Mouse (Mus musculus) MEL (cell line): ENCODE results near the gene Impad1. TPM values are rescaled to one million over a fixed set of nuclear protein-coding genes. Genes with fewer than 3 reads are reported as not detected.

Experiments used
- DNase-seq: peaks from one replicate; pipeline ENCODE4 v3.0.0; 2011; ENCODE audit warnings: low read depth, low spot score
- H3K27ac ChIP-seq: 2 replicates; pipeline ENCODE4 v1.5.1; 2012; ENCODE audit warnings: low read depth, mild to moderate bottlenecking, control low read depth, low read length, moderate library complexity; ENCODE audit not compliant: control insufficient read depth
- H3K27me3 ChIP-seq, 2 experiments: fragments of 150-350 bp in 1 of 2; sonication (generic) in 1 of 2; 2 replicates each; pipeline ENCODE4 v1.6.1; 2012; ENCODE audit warnings: low read length in 2 of 2, mild to moderate bottlenecking in 2 of 2, improper control_type of control experiment in 1 of 2, moderate library complexity in 1 of 2; ENCODE audit not compliant: insufficient read depth in 2 of 2, control insufficient read depth in 1 of 2
- H3K36me3 ChIP-seq, 2 experiments: 2 replicates each; pipeline ENCODE4 v1.6.1; 2012 to 2014; ENCODE audit warnings: low read length in 2 of 2, improper control_type of control experiment in 1 of 2, inconsistent platforms in 1 of 2, mild to moderate bottlenecking in 1 of 2; ENCODE audit not compliant: insufficient read depth in 2 of 2, control insufficient read depth in 1 of 2
- H3K4me1 ChIP-seq, 2 experiments: fragments of 150-350 bp in 1 of 2; sonication (generic) in 1 of 2; 2 replicates each; pipeline ENCODE4 v1.6.1; 2012; ENCODE audit warnings: low read length in 2 of 2, improper control_type of control experiment in 1 of 2, mild to moderate bottlenecking in 1 of 2; ENCODE audit not compliant: insufficient read depth in 2 of 2, control insufficient read depth in 1 of 2
- H3K4me3 ChIP-seq, 2 experiments: fragments of 150-350 bp in 1 of 2; sonication (generic) in 1 of 2; 2 replicates each; pipeline ENCODE4 v1.5.1; 2012; ENCODE audit warnings: low read depth in 2 of 2, low read length in 2 of 2, mild to moderate bottlenecking in 2 of 2, moderate library complexity in 2 of 2, control low read depth in 1 of 2, improper control_type of control experiment in 1 of 2; ENCODE audit not compliant: control insufficient read depth in 1 of 2, insufficient read depth in 1 of 2
- H3K79me2 ChIP-seq: 2 replicates; pipeline ENCODE4 v1.6.1; 2012; ENCODE audit warnings: mild to moderate bottlenecking, low read length, moderate library complexity; ENCODE audit not compliant: control insufficient read depth, poor library complexity, insufficient read depth
- H3K9ac ChIP-seq: 2 replicates; pipeline ENCODE4 v1.6.1; 2012; ENCODE audit warnings: low read depth, mild to moderate bottlenecking, control low read depth, low read length, moderate library complexity; ENCODE audit not compliant: control insufficient read depth, poor library complexity, severe bottlenecking
- H3K9me3 ChIP-seq: fragments of 150-350 bp; sonication (generic); replicated peaks from 2 replicates; pipeline ENCODE4 v1.6.1; 2012; ENCODE audit warnings: mild to moderate bottlenecking, low read length, improper control_type of control experiment, moderate library complexity; ENCODE audit not compliant: insufficient read depth
- CHD2 ChIP-seq: IDR thresholded peaks from 2 replicates; pipeline ENCODE4 v1.6.1; 2011; ENCODE audit warnings: low read length, improper control_type of control experiment
- E2F4 ChIP-seq: IDR thresholded peaks from 2 replicates; pipeline ENCODE4 v1.6.1; 2011; ENCODE audit warnings: low read depth, low read length, improper control_type of control experiment, borderline replicate concordance
- ETS1 ChIP-seq: IDR thresholded peaks from 2 replicates; pipeline ENCODE4 v1.6.1; 2012; ENCODE audit warnings: low read depth, mild to moderate bottlenecking, inconsistent platforms, low read length, improper control_type of control experiment, moderate library complexity
- GABPA ChIP-seq: IDR thresholded peaks from 2 replicates; pipeline ENCODE4 v1.6.1; 2012; ENCODE audit warnings: low read depth, mild to moderate bottlenecking, inconsistent platforms, low read length, improper control_type of control experiment, moderate library complexity
- GATA1 ChIP-seq: IDR thresholded peaks from 2 replicates; pipeline ENCODE4 v1.6.1; 2011; ENCODE audit warnings: low read depth, low read length, improper control_type of control experiment
- JUND ChIP-seq: IDR thresholded peaks from 2 replicates; pipeline ENCODE4 v1.6.1; 2011; ENCODE audit warnings: low read depth, mild to moderate bottlenecking, improper control_type of control experiment, low read length
- MAFK ChIP-seq: IDR thresholded peaks from 2 replicates; pipeline ENCODE4 v1.6.1; 2011; ENCODE audit warnings: low read depth, mild to moderate bottlenecking, low read length, improper control_type of control experiment, borderline replicate concordance
- MAZ ChIP-seq: IDR thresholded peaks from 2 replicates; pipeline ENCODE4 v1.6.1; 2012; ENCODE audit warnings: low read depth, mild to moderate bottlenecking, inconsistent platforms, low read length, improper control_type of control experiment
- MXI1 ChIP-seq: IDR thresholded peaks from 2 replicates; pipeline ENCODE4 v1.6.1; 2011; ENCODE audit warnings: mild to moderate bottlenecking, low read depth, low read length, improper control_type of control experiment
- MYC ChIP-seq: IDR thresholded peaks from 2 replicates; pipeline ENCODE4 v1.6.1; 2011; ENCODE audit warnings: low read depth, mild to moderate bottlenecking, low read length, improper control_type of control experiment, moderate library complexity
- NELFE ChIP-seq: IDR thresholded peaks from 2 replicates; pipeline ENCODE4 v1.6.1; 2011; ENCODE audit warnings: low read depth, low read length, improper control_type of control experiment
- NRF1 ChIP-seq: IDR thresholded peaks from 2 replicates; pipeline ENCODE4 v1.6.1; 2014; ENCODE audit warnings: low read depth, mild to moderate bottlenecking, inconsistent platforms, low read length, improper control_type of control experiment, moderate library complexity; ENCODE audit not compliant: poor library complexity, insufficient read depth, severe bottlenecking
- POLR2AphosphoS5 ChIP-seq: IDR thresholded peaks from 2 replicates; pipeline ENCODE4 v1.6.1; 2012; ENCODE audit warnings: low read depth, borderline replicate concordance, mild to moderate bottlenecking, inconsistent platforms, low read length, moderate library complexity, mixed read lengths
- RCOR1 ChIP-seq: IDR thresholded peaks from 2 replicates; pipeline ENCODE4 v1.6.1; 2012; ENCODE audit warnings: low read depth, mild to moderate bottlenecking, inconsistent platforms, low read length, improper control_type of control experiment
- SMC3 ChIP-seq: IDR thresholded peaks from 2 replicates; pipeline ENCODE4 v1.6.1; 2011; ENCODE audit warnings: low read depth, low read length, improper control_type of control experiment
- TAL1 ChIP-seq: IDR thresholded peaks from 2 replicates; pipeline ENCODE4 v1.6.1; 2012; ENCODE audit warnings: mild to moderate bottlenecking, inconsistent platforms, low read length, moderate library complexity, mixed read lengths
- TBP ChIP-seq: IDR thresholded peaks from 2 replicates; pipeline ENCODE4 v1.8.0; 2011; ENCODE audit warnings: low read depth, low read length, improper control_type of control experiment
- TCF12 ChIP-seq: IDR thresholded peaks from 2 replicates; pipeline ENCODE4 v1.6.1; 2014; ENCODE audit warnings: low read depth, mild to moderate bottlenecking, inconsistent platforms, low read length, improper control_type of control experiment, moderate library complexity
- USF1 ChIP-seq: IDR thresholded peaks from 2 replicates; pipeline ENCODE4 v1.6.1; 2014; ENCODE audit warnings: low read depth, mild to moderate bottlenecking, inconsistent platforms, low read length, improper control_type of control experiment, moderate library complexity
- USF2 ChIP-seq, 2 experiments: IDR thresholded peaks; 2 replicates each; pipeline ENCODE4 v1.6.1; 2011 to 2012; ENCODE audit warnings: improper control_type of control experiment in 2 of 2, low read length in 2 of 2, borderline replicate concordance in 1 of 2, inconsistent platforms in 1 of 2, low read depth in 1 of 2, mild to moderate bottlenecking in 1 of 2; ENCODE audit not compliant: insufficient read depth in 1 of 2
- ZMIZ1 ChIP-seq: IDR thresholded peaks from 2 replicates; pipeline ENCODE4 v1.6.1; 2012; ENCODE audit warnings: low read depth, mild to moderate bottlenecking, inconsistent platforms, low read length, improper control_type of control experiment, moderate library complexity
- ZNF384 ChIP-seq: IDR thresholded peaks from 2 replicates; pipeline ENCODE4 v1.6.1; 2012; ENCODE audit warnings: low read depth, mild to moderate bottlenecking, inconsistent platforms, low read length, improper control_type of control experiment
- polyA plus RNA-seq, 2 experiments: library from polyadenylated mRNA; stranded (reverse) in 1 of 2; unstranded in 1 of 2; fragments of >175 nt in 1 of 2; fragments of >200 nt in 1 of 2; gene quantifications; 2 replicates each; pipeline versions ENCODE4 v1.2.1 to v1.2.4; 2012; ENCODE audit warnings: low replicate concordance in 2 of 2, low read depth in 1 of 2; ENCODE audit not compliant: insufficient read length in 2 of 2, insufficient read depth in 1 of 2, missing spikeins in 1 of 2
- total RNA-seq: library from RNA; depleted of rRNA; stranded (reverse); fragments of 300-350 nt; gene quantifications from 2 replicates; pipeline ENCODE4 v1.2.3, GENCODE M21; 2012

Gene Impad1
- total and polyA plus RNA-seq, 3 experiments, result 13.3 to 44.2 (median 21.2) TPM

GRCm38 (mm10) chr4:4765806-4766205 is 27.3 kb downstream of the Impad1 start:
- Histone ChIP-seq H3K27me3 (no peaks in the 10 kb centered on the region), H3K36me3 (peaks cover 5 to 15% of the 10 kb centered on the region in 2 experiments), H3K27ac (no peak overlapping the region), H3K9ac (no peak overlapping the region), H3K4me1 (no peaks in the 10 kb centered on the region; a peak in 1 of 4 replicates), H3K9me3 (no peaks in the 10 kb centered on the region), H3K4me3 (no peak overlapping the region), H3K79me2 (no peaks in the 10 kb centered on the region)
- TF ChIP-seq RCOR1, result no peak
- TF ChIP-seq USF2 (IDR thresholded peaks at IDR 0.05; ENCODE audit: borderline replicate concordance in 1 of 2, insufficient read depth in 1 of 2, low read depth in 1 of 2, low read length in 2 of 2), result no peak
- no peak for TF ChIP-seq JUND
- TF ChIP-seq MAFK, result no peak
- no peak for TF ChIP-seq NELFE
- TF ChIP-seq ZMIZ1, result no peak
- DNase-seq, result no peak

GRCm38 (mm10) chr4:4758376-4758775 is 34.8 kb downstream of the Impad1 start:
- Histone ChIP-seq H3K9ac (no peak overlapping the region), H3K4me1 (no peaks in the 10 kb centered on the region), H3K4me3 (no peak overlapping the region), H3K36me3 (no peaks in the 10 kb centered on the region), H3K27me3 (no peaks in the 10 kb centered on the region), H3K9me3 (no peaks in the 10 kb centered on the region), H3K79me2 (no peaks in the 10 kb centered on the region)
- no peak for DNase-seq
- TF ChIP-seq POLR2AphosphoS5 (no peak), MYC (no peak), CHD2 (no peak), MAZ (no peak), USF1 (no peak), GATA1 (no peak), MXI1 (no peak), TBP (no peak), GABPA (no peak), ZMIZ1 (no peak), E2F4 (no peak), TAL1 (no peak), SMC3 (no peak), ETS1 (no peak), NRF1 (no peak), USF2 (IDR thresholded peaks at IDR 0.05; ENCODE audit: borderline replicate concordance in 1 of 2, insufficient read depth in 1 of 2, low read depth in 1 of 2, low read length in 2 of 2) (no peak), TCF12 (no peak), ZNF384 (no peak)
- TF ChIP-seq, all 39 proteins: peak for 0
- H3K27ac ChIP-seq, result no peak overlapping the region
